Mouse (Mus musculus) MEL (cell line): Measurements from ENCODE around the gene AI854703. TPM values are rescaled to one million over a fixed set of nuclear protein-coding genes. Genes with fewer than 3 reads are reported as not detected.

Experiments used
- DNase-seq: peaks from one replicate; pipeline ENCODE4 v3.0.0; 2011; ENCODE audit warnings: low read depth, low spot score
- H3K27ac ChIP-seq: 2 replicates; pipeline ENCODE4 v1.5.1; 2012; ENCODE audit warnings: low read depth, mild to moderate bottlenecking, control low read depth, low read length, moderate library complexity; ENCODE audit not compliant: control insufficient read depth
- H3K27me3 ChIP-seq, 2 experiments: fragments of 150-350 bp in 1 of 2; sonication (generic) in 1 of 2; 2 replicates each; pipeline ENCODE4 v1.6.1; 2012; ENCODE audit warnings: low read length in 2 of 2, mild to moderate bottlenecking in 2 of 2, improper control_type of control experiment in 1 of 2, moderate library complexity in 1 of 2; ENCODE audit not compliant: insufficient read depth in 2 of 2, control insufficient read depth in 1 of 2
- H3K36me3 ChIP-seq, 2 experiments: 2 replicates each; pipeline ENCODE4 v1.6.1; 2012 to 2014; ENCODE audit warnings: low read length in 2 of 2, improper control_type of control experiment in 1 of 2, inconsistent platforms in 1 of 2, mild to moderate bottlenecking in 1 of 2; ENCODE audit not compliant: insufficient read depth in 2 of 2, control insufficient read depth in 1 of 2
- H3K4me1 ChIP-seq, 2 experiments: fragments of 150-350 bp in 1 of 2; sonication (generic) in 1 of 2; 2 replicates each; pipeline ENCODE4 v1.6.1; 2012; ENCODE audit warnings: low read length in 2 of 2, improper control_type of control experiment in 1 of 2, mild to moderate bottlenecking in 1 of 2; ENCODE audit not compliant: insufficient read depth in 2 of 2, control insufficient read depth in 1 of 2
- H3K4me3 ChIP-seq, 2 experiments: fragments of 150-350 bp in 1 of 2; sonication (generic) in 1 of 2; 2 replicates each; pipeline ENCODE4 v1.5.1; 2012; ENCODE audit warnings: low read depth in 2 of 2, low read length in 2 of 2, mild to moderate bottlenecking in 2 of 2, moderate library complexity in 2 of 2, control low read depth in 1 of 2, improper control_type of control experiment in 1 of 2; ENCODE audit not compliant: control insufficient read depth in 1 of 2, insufficient read depth in 1 of 2
- H3K79me2 ChIP-seq: 2 replicates; pipeline ENCODE4 v1.6.1; 2012; ENCODE audit warnings: mild to moderate bottlenecking, low read length, moderate library complexity; ENCODE audit not compliant: control insufficient read depth, poor library complexity, insufficient read depth
- H3K9ac ChIP-seq: 2 replicates; pipeline ENCODE4 v1.6.1; 2012; ENCODE audit warnings: low read depth, mild to moderate bottlenecking, control low read depth, low read length, moderate library complexity; ENCODE audit not compliant: control insufficient read depth, poor library complexity, severe bottlenecking
- H3K9me3 ChIP-seq: fragments of 150-350 bp; sonication (generic); replicated peaks from 2 replicates; pipeline ENCODE4 v1.6.1; 2012; ENCODE audit warnings: mild to moderate bottlenecking, low read length, improper control_type of control experiment, moderate library complexity; ENCODE audit not compliant: insufficient read depth
- CHD2 ChIP-seq: IDR thresholded peaks from 2 replicates; pipeline ENCODE4 v1.6.1; 2011; ENCODE audit warnings: low read length, improper control_type of control experiment
- E2F4 ChIP-seq: IDR thresholded peaks from 2 replicates; pipeline ENCODE4 v1.6.1; 2011; ENCODE audit warnings: low read depth, low read length, improper control_type of control experiment, borderline replicate concordance
- GATA1 ChIP-seq: IDR thresholded peaks from 2 replicates; pipeline ENCODE4 v1.6.1; 2011; ENCODE audit warnings: low read depth, low read length, improper control_type of control experiment
- HCFC1 ChIP-seq: IDR thresholded peaks from 2 replicates; pipeline ENCODE4 v1.6.1; 2012; ENCODE audit warnings: low read depth, mild to moderate bottlenecking, inconsistent platforms, low read length, improper control_type of control experiment, moderate library complexity
- KAT2A ChIP-seq: conservative IDR thresholded peaks from 2 replicates; pipeline ENCODE4 v1.6.1; 2012; ENCODE audit warnings: low read depth, low read length, improper control_type of control experiment, inconsistent platforms
- MAZ ChIP-seq: IDR thresholded peaks from 2 replicates; pipeline ENCODE4 v1.6.1; 2012; ENCODE audit warnings: low read depth, mild to moderate bottlenecking, inconsistent platforms, low read length, improper control_type of control experiment
- MXI1 ChIP-seq: IDR thresholded peaks from 2 replicates; pipeline ENCODE4 v1.6.1; 2011; ENCODE audit warnings: mild to moderate bottlenecking, low read depth, low read length, improper control_type of control experiment
- POLR2A ChIP-seq, 2 experiments: IDR thresholded peaks; 2 replicates each; pipeline ENCODE4 v1.6.1; 2011 to 2012; ENCODE audit warnings: low read length in 2 of 2, mild to moderate bottlenecking in 2 of 2, control low read depth in 1 of 2, improper control_type of control experiment in 1 of 2, low read depth in 1 of 2, moderate library complexity in 1 of 2; ENCODE audit not compliant: control insufficient read depth in 1 of 2, insufficient read depth in 1 of 2, poor library complexity in 1 of 2
- RCOR1 ChIP-seq: IDR thresholded peaks from 2 replicates; pipeline ENCODE4 v1.6.1; 2012; ENCODE audit warnings: low read depth, mild to moderate bottlenecking, inconsistent platforms, low read length, improper control_type of control experiment
- TAL1 ChIP-seq: IDR thresholded peaks from 2 replicates; pipeline ENCODE4 v1.6.1; 2012; ENCODE audit warnings: mild to moderate bottlenecking, inconsistent platforms, low read length, moderate library complexity, mixed read lengths
- USF1 ChIP-seq: IDR thresholded peaks from 2 replicates; pipeline ENCODE4 v1.6.1; 2014; ENCODE audit warnings: low read depth, mild to moderate bottlenecking, inconsistent platforms, low read length, improper control_type of control experiment, moderate library complexity
- USF2 ChIP-seq, 2 experiments: IDR thresholded peaks; 2 replicates each; pipeline ENCODE4 v1.6.1; 2011 to 2012; ENCODE audit warnings: improper control_type of control experiment in 2 of 2, low read length in 2 of 2, borderline replicate concordance in 1 of 2, inconsistent platforms in 1 of 2, low read depth in 1 of 2, mild to moderate bottlenecking in 1 of 2; ENCODE audit not compliant: insufficient read depth in 1 of 2
- ZC3H11A ChIP-seq: IDR thresholded peaks from 2 replicates; pipeline ENCODE4 v1.6.1; 2012; ENCODE audit warnings: low read depth, mild to moderate bottlenecking, inconsistent platforms, low read length, improper control_type of control experiment
- ZKSCAN1 ChIP-seq: IDR thresholded peaks from 2 replicates; pipeline ENCODE4 v1.6.1; 2012; ENCODE audit warnings: low read depth, mild to moderate bottlenecking, inconsistent platforms, low read length, improper control_type of control experiment, moderate library complexity
- polyA plus RNA-seq, 2 experiments: library from polyadenylated mRNA; stranded (reverse) in 1 of 2; unstranded in 1 of 2; fragments of >175 nt in 1 of 2; fragments of >200 nt in 1 of 2; gene quantifications; 2 replicates each; pipeline versions ENCODE4 v1.2.1 to v1.2.4; 2012; ENCODE audit warnings: low replicate concordance in 2 of 2, low read depth in 1 of 2; ENCODE audit not compliant: insufficient read length in 2 of 2, insufficient read depth in 1 of 2, missing spikeins in 1 of 2
- total RNA-seq: library from RNA; depleted of rRNA; stranded (reverse); fragments of 300-350 nt; gene quantifications from 2 replicates; pipeline ENCODE4 v1.2.3, GENCODE M21; 2012

The AI854703 gene
- total and polyA plus RNA-seq, 3 experiments = not detected

- no peaks in the 10 kb centered on the region for H3K4me1 ChIP-seq
- no peak overlapping the region for H3K9ac ChIP-seq
- H3K27me3 ChIP-seq = no peaks in the 10 kb centered on the region
- DNase-seq = no peak
- TF ChIP-seq CHD2 = no peak
- no peak for TF ChIP-seq POLR2A (IDR thresholded peaks at IDR 0.05; ENCODE audit: control insufficient read depth in 1 of 2, insufficient read depth in 1 of 2, low read depth in 1 of 2, low read length in 2 of 2, poor library complexity in 1 of 2)
- no peak for TF ChIP-seq USF1
- TF ChIP-seq ZKSCAN1 = no peak
- TF ChIP-seq KAT2A = no peak
- TF ChIP-seq E2F4 = no peak
- no peak for TF ChIP-seq USF2 (IDR thresholded peaks at IDR 0.05; ENCODE audit: borderline replicate concordance in 1 of 2, insufficient read depth in 1 of 2, low read depth in 1 of 2, low read length in 2 of 2)
- TF ChIP-seq MAZ = no peak
- TF ChIP-seq HCFC1 = no peak
- no peak for TF ChIP-seq GATA1
- no peak for TF ChIP-seq ZC3H11A
- H3K27ac ChIP-seq = no peak overlapping the region
- H3K79me2 ChIP-seq = 0 out of 2 replicates have a peak, but pooled peaks cover 2% of the 10 kb centered on the region
- H3K36me3 ChIP-seq = no peaks in the 10 kb centered on the region; a peak in 1 of 4 replicates
- H3K9me3 ChIP-seq = no peaks in the 10 kb centered on the region
- H3K4me3 ChIP-seq = peak overlapping the region in 1 of 2 experiments; percentile 87; a peak in 2 of 4 replicates
Observed at GRCm38 (mm10) chr6:48676860-48677415, 50.4 kb downstream of the AI854703 start.

DNA sequence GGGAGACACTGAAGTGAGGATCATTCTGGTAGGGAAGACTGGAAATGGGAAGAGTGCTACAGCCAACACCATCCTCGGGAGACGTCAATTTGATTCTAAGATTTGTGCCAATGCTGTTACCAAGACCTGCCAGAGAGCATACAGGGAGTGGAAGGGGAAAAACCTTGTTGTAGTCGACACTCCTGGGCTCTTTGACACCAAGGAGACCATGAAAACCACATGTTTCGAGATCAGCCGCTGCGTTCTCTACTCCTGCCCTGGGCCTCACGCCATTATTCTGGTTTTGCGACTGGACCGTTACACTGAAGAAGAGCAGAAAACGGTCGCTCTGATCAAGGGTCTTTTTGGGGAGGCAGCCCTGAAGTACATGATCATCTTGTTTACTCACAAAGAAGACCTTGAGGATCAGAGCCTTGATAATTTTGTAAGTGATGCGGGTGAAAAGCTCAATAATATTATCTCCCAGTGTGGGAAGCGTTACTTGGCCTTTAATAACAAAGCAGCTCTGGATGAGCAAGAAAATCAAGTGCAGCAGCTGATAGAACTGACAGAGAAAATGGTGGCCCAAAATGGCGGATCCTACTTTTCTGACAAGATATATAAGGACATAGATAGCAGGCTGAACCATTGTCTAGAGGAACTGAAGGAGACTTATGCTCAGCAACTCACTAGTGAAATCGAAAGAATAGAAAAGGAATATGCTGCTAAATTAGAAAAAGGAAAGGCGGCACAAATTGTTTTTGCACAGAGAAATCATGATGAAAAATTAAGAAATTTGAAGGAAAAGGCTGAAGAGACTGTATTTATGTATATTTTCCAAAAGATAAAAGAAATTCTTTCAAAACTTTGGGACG is 51.2 kb downstream of the AI854703 start:
- H3K27me3 ChIP-seq = no peaks in the 10 kb centered on the region
- no peak overlapping the region for H3K4me3 ChIP-seq
- no peak for TF ChIP-seq RCOR1
- no peak for TF ChIP-seq MXI1
- TF ChIP-seq TAL1 = no peak
- no peaks in the 10 kb centered on the region; a peak in 1 of 4 replicates for H3K36me3 ChIP-seq
- DNase-seq = no peak
- H3K9me3 ChIP-seq = no peaks in the 10 kb centered on the region
- no peaks in the 10 kb centered on the region for H3K4me1 ChIP-seq
- H3K79me2 ChIP-seq = 0 out of 2 replicates have a peak, but pooled peaks cover 2% of the 10 kb centered on the region
- no peak overlapping the region for H3K27ac ChIP-seq
- no peak overlapping the region for H3K9ac ChIP-seq
